Mouse (Mus musculus): ENCODE measurements around the gene Eras.
A peak's percentile ranks its signal among the peaks of the same experiment; 100 is the strongest.

DNA sequence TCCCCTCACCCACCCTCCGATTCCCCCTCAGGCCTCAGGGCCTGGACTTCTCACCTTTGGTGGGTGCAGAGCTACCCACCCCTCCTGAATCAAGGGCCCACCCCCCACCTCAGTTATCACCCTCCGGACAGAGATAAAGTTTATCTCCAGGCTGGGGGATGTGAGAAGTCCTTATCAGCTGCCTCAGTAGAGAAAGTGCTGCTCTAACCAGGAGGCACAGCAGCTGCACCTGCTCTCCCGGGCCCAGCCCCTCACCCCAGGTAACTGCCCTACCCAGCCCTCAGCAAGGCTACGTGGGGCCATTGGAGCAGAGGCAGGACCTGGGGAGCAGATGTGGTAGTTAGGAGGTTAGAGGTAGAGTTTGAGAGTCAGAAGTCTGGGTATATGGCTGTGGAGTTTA is 37.8 kb upstream of the Eras start:
- TF ChIP-seq CTCF (IDR thresholded peaks at IDR 0.05; ENCODE audit: low read depth, low read length) (no peak), GATA2 (IDR thresholded peaks at IDR 0.05; ENCODE audit: borderline replicate concordance, low read depth, low read length) (no peak), GATA1 (IDR thresholded peaks at IDR 0.05; ENCODE audit: borderline replicate concordance, low read length) (no peak), TAL1 (conservative IDR thresholded peaks at IDR 0.05; ENCODE audit: low read depth, low read length) (peak; percentile 82), POLR2AphosphoS5 (IDR thresholded peaks at IDR 0.05; ENCODE audit: insufficient replicate concordance, low read depth, low read length) (no peak)

Data from G1E (cell line).